Mouse (Mus musculus) testis, adult 2 months (tissue): ENCODE measurements around the gene Ficd. TPM values are rescaled to one million over a fixed set of nuclear protein-coding genes. Genes with fewer than 3 reads are reported as not detected.

ENCODE experiments used
- H3K27ac ChIP-seq: fragments of 200-500 bp; 2 replicates; pipeline ENCODE4 v1.5.1; 2012; ENCODE audit warnings: low read depth, low read length; ENCODE audit not compliant: control insufficient read depth, insufficient read depth
- H3K27me3 ChIP-seq: fragments of 200-500 bp; 2 replicates; pipeline ENCODE4 v1.6.1; 2012; ENCODE audit warnings: mild to moderate bottlenecking, low read length, moderate library complexity; ENCODE audit not compliant: control insufficient read depth, insufficient read depth
- H3K36me3 ChIP-seq: fragments of 200-500 bp; 2 replicates; pipeline ENCODE4 v1.6.1; 2012; ENCODE audit warnings: mild to moderate bottlenecking, low read length; ENCODE audit not compliant: control insufficient read depth, insufficient read depth
- H3K4me1 ChIP-seq: fragments of 200-500 bp; 2 replicates; pipeline ENCODE4 v1.6.1; 2012; ENCODE audit warnings: low read length; ENCODE audit not compliant: control insufficient read depth, insufficient read depth
- H3K4me3 ChIP-seq: fragments of 200-500 bp; 2 replicates; pipeline ENCODE4 v1.5.1; 2012; ENCODE audit warnings: low read depth, mild to moderate bottlenecking, low read length, moderate library complexity, mixed read lengths; ENCODE audit not compliant: control insufficient read depth
- CTCF ChIP-seq: fragments of 200-500 bp; IDR thresholded peaks from 2 replicates; pipeline ENCODE4 v1.5.1; 2012; ENCODE audit warnings: low read depth, mild to moderate bottlenecking, inconsistent platforms, low read length, moderate library complexity; ENCODE audit not compliant: control insufficient read depth, insufficient read depth, insufficient replicate concordance
- POLR2A ChIP-seq: fragments of 200-500 bp; IDR thresholded peaks from 2 replicates; pipeline ENCODE4 v1.6.1; 2012; ENCODE audit warnings: low read depth, mild to moderate bottlenecking, inconsistent platforms, low read length, moderate library complexity; ENCODE audit not compliant: control insufficient read depth
- polyA plus RNA-seq: library from polyadenylated mRNA; depleted of rRNA; stranded (reverse); fragments of >200 nt; gene quantifications from 2 replicates; pipeline ENCODE4 v1.2.3, GENCODE M21; 2012; rRNA removed

Ficd gene
- 5.2 and 5.3 TPM in 2 replicates for polyA plus RNA-seq

GRCm38 (mm10) chr5:113735345-113736112, at the start of gene Ficd:
Ficd (plus strand) TSS chr5:113735803.
- no peaks in the 10 kb centered on the region for H3K27me3 ChIP-seq
- peaks cover 10% of the 10 kb centered on the region for H3K4me1 ChIP-seq
- peak within 1 kb of the TSS; percentile 89 for H3K4me3 ChIP-seq
- TF ChIP-seq CTCF (no peak), POLR2A (peak; percentile 47)
- H3K36me3 ChIP-seq, result 0 out of 2 replicates have a peak, but pooled peaks cover 1% of the 10 kb centered on the region
- H3K27ac ChIP-seq, result peak within 1 kb of the TSS; percentile 76

- Histone ChIP-seq H3K27me3 (no peaks in the 10 kb centered on the region), H3K36me3 (no peaks in the 10 kb centered on the region), H3K27ac (no peak overlapping the region), H3K4me1 (no peaks in the 10 kb centered on the region), H3K4me3 (no peak overlapping the region)
- no peak for TF ChIP-seq CTCF
- no peak for TF ChIP-seq POLR2A
These were observed 48.1 kb upstream of the Ficd start for GRCm38 (mm10) chr5:113687514-113687913.

DNA sequence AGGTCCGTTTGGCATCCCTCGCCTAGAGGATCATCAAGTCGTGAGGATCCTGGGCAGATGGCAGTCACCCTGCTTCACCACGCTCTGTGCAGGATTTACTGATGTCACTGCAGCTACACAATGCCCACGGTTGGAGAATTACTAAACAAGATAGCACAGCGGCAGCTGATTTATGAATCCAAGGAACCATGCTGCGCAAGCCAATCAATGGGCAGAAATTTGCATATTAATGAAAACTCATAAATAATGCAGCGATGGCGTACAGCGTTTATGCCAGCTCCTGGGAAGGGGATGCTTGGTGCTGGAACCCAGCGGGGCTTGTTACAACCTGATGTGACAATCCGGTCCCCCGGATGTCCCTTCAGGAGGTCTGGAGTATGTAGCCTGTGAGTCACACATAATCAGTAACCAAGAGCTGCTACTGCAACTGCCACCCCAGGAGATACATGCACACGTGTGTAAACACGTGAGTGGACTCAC, 45.5 kb upstream of the Ficd start:
- H3K27ac ChIP-seq, result no peak overlapping the region
- no peak for TF ChIP-seq CTCF
- TF ChIP-seq POLR2A, result no peak

GRCm38 (mm10) chr5:113690866-113691265, 44.7 kb upstream of the Ficd start:
- Histone ChIP-seq H3K36me3 (no peaks in the 10 kb centered on the region), H3K27ac (no peak overlapping the region), H3K27me3 (no peaks in the 10 kb centered on the region), H3K4me3 (no peak overlapping the region), H3K4me1 (no peaks in the 10 kb centered on the region)
- TF ChIP-seq CTCF (no peak), POLR2A (no peak)

More for the DNA sequence above, 45.5 kb upstream of the Ficd start:
- Histone ChIP-seq H3K4me3 (no peak overlapping the region), H3K27me3 (no peaks in the 10 kb centered on the region), H3K4me1 (no peaks in the 10 kb centered on the region), H3K36me3 (no peaks in the 10 kb centered on the region)

GRCm38 (mm10) chr5:113693196-113693755, 42.3 kb upstream of the Ficd start:
- Histone ChIP-seq H3K36me3 (no peaks in the 10 kb centered on the region), H3K27ac (no peak overlapping the region)

GRCm38 (mm10) chr5:113694000-113694399, 41.6 kb upstream of the Ficd start:
- no peak overlapping the region for H3K27ac ChIP-seq
- no peaks in the 10 kb centered on the region for H3K27me3 ChIP-seq
- no peak for TF ChIP-seq CTCF
- TF ChIP-seq POLR2A, result no peak
- H3K36me3 ChIP-seq, result no peaks in the 10 kb centered on the region
- no peak overlapping the region for H3K4me3 ChIP-seq
- no peaks in the 10 kb centered on the region; the same call in 1 of the 2 replicates for H3K4me1 ChIP-seq

More at GRCm38 (mm10) chr5:113693196-113693755, 42.3 kb upstream of the Ficd start:
- Histone ChIP-seq H3K27me3 (no peaks in the 10 kb centered on the region), H3K4me1 (no peaks in the 10 kb centered on the region; the same call in 1 of the 2 replicates), H3K4me3 (no peak overlapping the region)
- TF ChIP-seq POLR2A (no peak), CTCF (no peak)

- no peaks in the 10 kb centered on the region for H3K36me3 ChIP-seq
- no peaks in the 10 kb centered on the region for H3K27me3 ChIP-seq
- no peak overlapping the region for H3K27ac ChIP-seq
- H3K4me3 ChIP-seq, result no peak overlapping the region
- H3K4me1 ChIP-seq, result no peaks in the 10 kb centered on the region; the same call in 1 of the 2 replicates
- TF ChIP-seq POLR2A, result no peak
- TF ChIP-seq CTCF, result no peak
These were observed 41.2 kb upstream of the Ficd start for GRCm38 (mm10) chr5:113694415-113694814.
